Mouse (Mus musculus): ENCODE data around the gene Wnt3a. TPM values are rescaled to one million over a fixed set of nuclear protein-coding genes. Genes with fewer than 3 reads are reported as not detected.

Gene Wnt3a
- 0.14 and 0.20 TPM in 2 replicates for polyA plus RNA-seq (2012; rRNA removed)

GRCm38 (mm10) chr11:59290702-59291303 is at the start of gene Wnt3a:
Wnt3a (minus strand) TSS chr11:59290752.
- no peak for DNase-seq (ENCODE audit: low read depth)

- DNase-seq (ENCODE audit: low read depth) = no peak
Measured at GRCm38 (mm10) chr11:59338736-59339120, 48.2 kb upstream of the Wnt3a start.

- no peak for DNase-seq (ENCODE audit: low read depth)
Measured at GRCm38 (mm10) chr11:59337955-59338735, 47.6 kb upstream of the Wnt3a start.

- no peak for DNase-seq (ENCODE audit: low read depth)
Measured at GRCm38 (mm10) chr11:59336381-59336780, 45.8 kb upstream of the Wnt3a start.

- DNase-seq (ENCODE audit: low read depth) = no peak
Measured at GRCm38 (mm10) chr11:59335942-59336341, 45.4 kb upstream of the Wnt3a start.

- no peak for DNase-seq (ENCODE audit: low read depth)
Measured at GRCm38 (mm10) chr11:59335150-59335549, 44.6 kb upstream of the Wnt3a start.

- DNase-seq (ENCODE audit: low read depth) = no peak
Measured at GRCm38 (mm10) chr11:59332938-59333337, 42.4 kb upstream of the Wnt3a start.

GRCm38 (mm10) chr11:59331167-59331869 is 40.8 kb upstream of the Wnt3a start:
- no peak for DNase-seq (ENCODE audit: low read depth)

- no peak for DNase-seq (ENCODE audit: low read depth)
Measured at GRCm38 (mm10) chr11:59330560-59330959, 40.0 kb upstream of the Wnt3a start.

- DNase-seq (ENCODE audit: low read depth) = no peak
Measured at GRCm38 (mm10) chr11:59329616-59330015, 39.1 kb upstream of the Wnt3a start.

GRCm38 (mm10) chr11:59327625-59328024 is 37.1 kb upstream of the Wnt3a start:
- no peak for DNase-seq (ENCODE audit: low read depth)

- no peak for DNase-seq (ENCODE audit: low read depth)
Measured at GRCm38 (mm10) chr11:59324777-59325176, 34.2 kb upstream of the Wnt3a start.

- DNase-seq (ENCODE audit: low read depth) = no peak
Measured at GRCm38 (mm10) chr11:59322988-59323387, 32.4 kb upstream of the Wnt3a start.

- DNase-seq (ENCODE audit: low read depth) = no peak
Measured at GRCm38 (mm10) chr11:59316517-59316916, 26.0 kb upstream of the Wnt3a start.

GRCm38 (mm10) chr11:59313944-59314343 is 23.4 kb upstream of the Wnt3a start:
- no peak for DNase-seq (ENCODE audit: low read depth)

GRCm38 (mm10) chr11:59313029-59313811 is 22.7 kb upstream of the Wnt3a start:
- no peak for DNase-seq (ENCODE audit: low read depth)

GRCm38 (mm10) chr11:59312501-59312900 is 21.9 kb upstream of the Wnt3a start:
- no peak for DNase-seq (ENCODE audit: low read depth)

- no peak for DNase-seq (ENCODE audit: low read depth)
Measured at GRCm38 (mm10) chr11:59312060-59312459, 21.5 kb upstream of the Wnt3a start.

- no peak for DNase-seq (ENCODE audit: low read depth)
Measured at GRCm38 (mm10) chr11:59309976-59310375, 19.4 kb upstream of the Wnt3a start.

- no peak for DNase-seq (ENCODE audit: low read depth)
Measured at GRCm38 (mm10) chr11:59309106-59309805, 18.7 kb upstream of the Wnt3a start.

GRCm38 (mm10) chr11:59308625-59309024 is 18.1 kb upstream of the Wnt3a start:
- no peak for DNase-seq (ENCODE audit: low read depth)
